Mouse (Mus musculus) liver, embryonic 16.5 days (tissue): Measurements from ENCODE around the gene Lrrtm3. TPM values are rescaled to one million over a fixed set of nuclear protein-coding genes. Genes with fewer than 3 reads are reported as not detected.

ENCODE experiments used
- ATAC-seq: fragments of 200-750 bp; cut with Nextera tagmentation; 2 replicates; pipeline ENCODE4 v1.8.0; 2017; ENCODE audit warnings: low read depth, mild to moderate bottlenecking, moderate number of reproducible peaks, moderate library complexity
- H3K27ac ChIP-seq: fragments of 300-500 bp; sonication (generic); 2 replicates; pipeline ENCODE4 v1.5.1; 2014; ENCODE audit warnings: mild to moderate bottlenecking, low read length
- H3K27me3 ChIP-seq: fragments of 300-500 bp; sonication (generic); 2 replicates; pipeline ENCODE4 v1.6.1; 2014; ENCODE audit warnings: low read depth, low read length, mixed read lengths; ENCODE audit not compliant: control insufficient read depth, insufficient read depth
- H3K36me3 ChIP-seq: fragments of 300-500 bp; sonication (generic); 2 replicates; pipeline ENCODE4 v1.6.1; 2014; ENCODE audit warnings: mild to moderate bottlenecking; ENCODE audit not compliant: control insufficient read depth, insufficient read depth
- H3K4me1 ChIP-seq: fragments of 300-500 bp; sonication (generic); 2 replicates; pipeline ENCODE4 v1.6.1; 2014; ENCODE audit warnings: low read depth, low read length, mixed read lengths; ENCODE audit not compliant: control insufficient read depth
- H3K4me2 ChIP-seq: fragments of 300-500 bp; sonication (generic); 2 replicates; pipeline ENCODE4 v1.6.1; 2014; ENCODE audit warnings: low read depth, low read length, mixed read lengths
- H3K4me3 ChIP-seq: fragments of 300-500 bp; sonication (generic); 2 replicates; pipeline ENCODE4 v1.5.1; 2014; ENCODE audit warnings: low read depth, mild to moderate bottlenecking, low read length
- H3K9ac ChIP-seq: fragments of 300-500 bp; sonication (generic); 2 replicates; pipeline ENCODE4 v1.6.1; 2014; ENCODE audit warnings: low read depth, low read length
- H3K9me3 ChIP-seq: fragments of 300-500 bp; sonication (generic); replicated peaks from 2 replicates; pipeline ENCODE4 v1.6.1; 2016; ENCODE audit warnings: low read length; ENCODE audit not compliant: control insufficient read depth
- WGBS: fragments of 180-500 bp; shearing (Covaris S2); extraction: QIAGEN DNeasy Blood & Tissue Kit; methylation state at CpG from one replicate; pipeline ENCODE4 v1.1.7; 2014; ENCODE audit not compliant: insufficient replicate concordance; 5-methylcytosine and 5-hydroxymethylcytosine counted together
- polyA plus RNA-seq: library from polyadenylated mRNA; unstranded; fragments of >200 nt; fragmentation: Nextera tagmentation; extraction: Ambion mirVana; gene quantifications from 2 replicates; pipeline ENCODE4 v1.2.1, GENCODE M21; 2015

Lrrtm3 gene
- polyA plus RNA-seq, 1 experiment from 2014 or later: not detected

DNA sequence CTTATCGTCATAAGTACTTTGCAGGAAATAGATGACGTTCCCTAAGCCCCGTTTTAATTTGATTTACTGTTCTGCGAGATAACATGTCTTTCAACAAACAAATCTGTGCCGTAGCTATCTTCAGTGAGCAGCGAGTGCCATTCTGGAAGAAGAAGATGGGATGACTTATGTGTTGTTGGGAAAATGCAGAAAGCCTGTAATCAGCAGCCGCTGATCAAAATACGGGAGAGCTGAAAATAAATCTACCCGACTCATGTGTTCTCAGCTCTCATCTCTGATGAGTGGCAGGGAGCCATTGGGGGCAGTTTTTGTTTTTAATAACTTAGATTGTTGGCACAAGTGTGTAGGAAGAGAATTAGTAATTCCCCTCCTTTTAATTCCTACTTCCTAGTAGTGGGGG is 26.4 kb downstream of the Lrrtm3 start:
- WGBS: 71% methylated on average over 9 of the region's 9 CpGs
- no peak overlapping the region for H3K4me3 ChIP-seq
- no peak for ATAC-seq

DNA sequence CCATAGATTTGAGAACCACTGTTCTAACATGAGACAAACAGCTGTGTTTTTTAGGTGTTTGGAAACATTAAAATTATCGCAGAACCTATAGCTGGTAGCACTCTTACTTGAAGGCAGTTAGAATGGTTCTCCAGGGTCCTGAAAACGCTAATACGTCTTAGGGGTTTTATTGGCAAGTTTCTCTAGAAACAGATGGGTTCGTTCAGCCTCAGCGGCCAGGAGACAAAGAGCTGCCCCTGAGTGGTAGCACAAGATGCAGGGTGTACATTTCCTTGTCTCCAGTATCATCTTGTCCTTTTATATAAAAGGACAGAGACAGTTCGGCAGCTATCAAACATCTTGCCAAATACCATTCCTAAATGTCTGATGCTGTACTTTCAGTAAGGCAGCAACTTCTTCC is 40.1 kb downstream of the Lrrtm3 start:
- H3K36me3 ChIP-seq: no peaks in the 10 kb centered on the region
- no peak for ATAC-seq
- H3K4me2 ChIP-seq: no peak overlapping the region
- H3K9ac ChIP-seq: no peak overlapping the region
- no peak overlapping the region for H3K27ac ChIP-seq
- H3K27me3 ChIP-seq: no peaks in the 10 kb centered on the region
- H3K4me3 ChIP-seq: no peak overlapping the region
- no peaks in the 10 kb centered on the region for H3K4me1 ChIP-seq
- no peaks in the 10 kb centered on the region for H3K9me3 ChIP-seq
- WGBS: 63% methylated on average over 6 of the region's 6 CpGs

More for the DNA sequence above, 26.4 kb downstream of the Lrrtm3 start:
- no peak overlapping the region for H3K4me2 ChIP-seq
- no peaks in the 10 kb centered on the region for H3K36me3 ChIP-seq
- no peak overlapping the region for H3K27ac ChIP-seq
- no peak overlapping the region for H3K9ac ChIP-seq
- no peaks in the 10 kb centered on the region for H3K27me3 ChIP-seq
- no peaks in the 10 kb centered on the region for H3K9me3 ChIP-seq
- no peaks in the 10 kb centered on the region for H3K4me1 ChIP-seq

GRCm38 (mm10) chr10:64049151-64049550 is 40.9 kb downstream of the Lrrtm3 start:
- no peak for ATAC-seq
- Histone ChIP-seq H3K27ac (no peak overlapping the region), H3K27me3 (no peaks in the 10 kb centered on the region), H3K9ac (no peak overlapping the region), H3K4me2 (no peak overlapping the region), H3K9me3 (no peaks in the 10 kb centered on the region), H3K4me3 (no peak overlapping the region), H3K4me1 (no peaks in the 10 kb centered on the region), H3K36me3 (no peaks in the 10 kb centered on the region)
- WGBS: 62% methylated on average over 6 of the region's 6 CpGs

GRCm38 (mm10) chr10:64041892-64042291 is 48.2 kb downstream of the Lrrtm3 start:
- no peak for ATAC-seq
- 63% methylated on average over 11 of the region's 11 CpGs for WGBS
- H3K4me1 ChIP-seq: no peaks in the 10 kb centered on the region
- no peaks in the 10 kb centered on the region for H3K9me3 ChIP-seq
- H3K9ac ChIP-seq: no peak overlapping the region
- H3K27me3 ChIP-seq: no peaks in the 10 kb centered on the region
- H3K27ac ChIP-seq: no peak overlapping the region
- H3K36me3 ChIP-seq: no peaks in the 10 kb centered on the region
- H3K4me2 ChIP-seq: no peak overlapping the region
- H3K4me3 ChIP-seq: no peak overlapping the region

DNA sequence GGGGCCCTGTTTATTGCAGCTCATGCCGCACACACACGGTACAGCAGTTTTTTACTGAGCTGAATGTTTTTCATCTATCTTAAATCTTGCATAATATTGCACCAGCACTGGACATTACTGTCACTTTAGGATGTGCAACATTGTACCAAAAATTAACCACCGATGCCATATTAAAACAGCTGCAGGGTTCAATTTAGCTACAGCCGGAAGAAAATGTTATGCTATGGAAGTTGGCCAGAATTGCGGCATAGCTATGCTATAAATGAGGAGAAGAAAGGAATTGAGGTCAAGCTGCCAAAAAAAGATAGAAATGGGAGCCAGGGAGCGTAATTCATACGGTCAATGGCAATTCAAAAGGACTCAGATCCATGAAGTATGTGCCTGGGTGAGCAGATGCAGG is 48.9 kb downstream of the Lrrtm3 start:
- 78% methylated on average over 7 of the region's 7 CpGs for WGBS
- Histone ChIP-seq H3K9me3 (no peaks in the 10 kb centered on the region), H3K36me3 (no peaks in the 10 kb centered on the region), H3K9ac (no peak overlapping the region), H3K27me3 (no peaks in the 10 kb centered on the region), H3K4me2 (no peak overlapping the region), H3K4me3 (no peak overlapping the region), H3K4me1 (no peaks in the 10 kb centered on the region), H3K27ac (no peak overlapping the region)
- no peak for ATAC-seq

GRCm38 (mm10) chr10:64039760-64040535 is 50.1 kb downstream of the Lrrtm3 start:
- Histone ChIP-seq H3K9me3 (no peaks in the 10 kb centered on the region), H3K4me2 (no peak overlapping the region), H3K36me3 (no peaks in the 10 kb centered on the region), H3K27me3 (no peaks in the 10 kb centered on the region), H3K9ac (no peak overlapping the region), H3K4me3 (no peak overlapping the region), H3K4me1 (no peaks in the 10 kb centered on the region), H3K27ac (no peak overlapping the region)
- WGBS: 65% methylated on average over 17 of the region's 17 CpGs
- ATAC-seq: no peak

DNA sequence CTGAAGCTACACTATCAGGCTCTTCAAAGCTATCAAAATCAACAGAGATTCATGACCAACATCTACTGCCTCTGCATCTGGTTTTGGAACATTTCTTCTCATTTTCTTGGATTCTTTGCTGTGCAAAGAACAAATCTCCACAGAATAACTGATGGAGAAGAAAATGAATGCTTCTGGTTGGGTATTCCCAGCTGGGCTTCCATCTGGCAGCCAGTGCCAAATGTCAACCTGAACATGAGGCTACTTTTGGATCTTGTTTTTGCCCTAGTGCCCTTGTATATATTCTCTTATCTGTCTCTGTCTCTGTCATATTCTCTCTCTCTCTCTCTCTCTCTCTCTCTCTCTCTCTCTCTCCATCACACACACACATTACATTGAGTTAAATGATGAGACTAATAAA is 59.2 kb downstream of the Lrrtm3 start:
- no peak overlapping the region for H3K27ac ChIP-seq
- no peaks in the 10 kb centered on the region for H3K36me3 ChIP-seq
- no peak overlapping the region for H3K4me2 ChIP-seq
- no peaks in the 10 kb centered on the region for H3K27me3 ChIP-seq
- H3K4me3 ChIP-seq: no peak overlapping the region
- H3K9ac ChIP-seq: no peak overlapping the region
- H3K4me1 ChIP-seq: no peaks in the 10 kb centered on the region
- H3K9me3 ChIP-seq: no peaks in the 10 kb centered on the region
- ATAC-seq: no peak

DNA sequence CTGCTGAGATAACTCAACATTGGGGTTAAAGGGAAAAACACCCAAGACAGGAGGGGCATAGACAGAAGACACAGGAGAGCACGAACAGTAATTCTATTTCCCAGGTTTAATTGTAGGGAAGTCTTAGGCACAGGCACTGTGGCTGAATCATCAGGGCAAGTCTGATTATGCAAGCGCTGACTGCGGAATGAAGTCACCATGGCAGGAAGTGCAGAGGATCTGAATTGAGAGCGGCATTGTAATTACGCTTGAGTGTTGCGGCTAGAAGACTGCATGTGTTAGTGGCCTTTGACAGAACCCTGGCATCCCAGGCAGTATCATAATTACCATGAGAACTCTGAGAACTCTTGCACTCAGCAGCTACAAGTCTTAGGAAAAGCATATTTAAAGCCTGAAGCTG is 66.7 kb downstream of the Lrrtm3 start:
- Histone ChIP-seq H3K9ac (no peak overlapping the region), H3K4me1 (no peaks in the 10 kb centered on the region), H3K4me2 (no peak overlapping the region), H3K36me3 (no peaks in the 10 kb centered on the region), H3K27ac (no peak overlapping the region), H3K9me3 (no peaks in the 10 kb centered on the region; the same call in 1 of the 2 replicates), H3K27me3 (no peaks in the 10 kb centered on the region), H3K4me3 (no peak overlapping the region)
- ATAC-seq: no peak
- 54% methylated on average over 6 of the region's 6 CpGs for WGBS

- Histone ChIP-seq H3K9me3 (no peaks in the 10 kb centered on the region; the same call in 1 of the 2 replicates), H3K4me2 (no peak overlapping the region), H3K4me1 (no peaks in the 10 kb centered on the region), H3K27ac (no peak overlapping the region), H3K4me3 (no peak overlapping the region), H3K9ac (no peak overlapping the region), H3K27me3 (no peaks in the 10 kb centered on the region), H3K36me3 (no peaks in the 10 kb centered on the region)
- no peak for ATAC-seq
- WGBS: 70% methylated on average over 1 of the region's 1 CpGs
These were observed 69.7 kb downstream of the Lrrtm3 start for GRCm38 (mm10) chr10:64020347-64020746.
